Mouse (Mus musculus) left cerebral cortex, postnatal 25 days (tissue): ENCODE measurements around the gene Vmn1r232. TPM values are rescaled to one million over a fixed set of nuclear protein-coding genes. Genes with fewer than 3 reads are reported as not detected.
A peak's percentile ranks its signal among the peaks of the same experiment; 100 is the strongest.

Source experiments
- DNase-seq, 2 experiments: peaks; one replicate each; pipeline ENCODE4 v3.0.0; 2022; ENCODE audit warnings: low spot score in 2 of 2, mixed read lengths in 1 of 2
- intact Hi-C: fragments of 180-260 bp; cut with DNase I; formaldehyde crosslinking; loops from one replicate; pipeline ENCODE4 v1.15.1; 2025
- total RNA-seq, 2 experiments: library from RNA; stranded (reverse); gene quantifications; 2 replicates each; pipeline ENCODE4 v1.2.3; 2021

Vmn1r232 gene
- total RNA-seq, result not detected

DNA sequence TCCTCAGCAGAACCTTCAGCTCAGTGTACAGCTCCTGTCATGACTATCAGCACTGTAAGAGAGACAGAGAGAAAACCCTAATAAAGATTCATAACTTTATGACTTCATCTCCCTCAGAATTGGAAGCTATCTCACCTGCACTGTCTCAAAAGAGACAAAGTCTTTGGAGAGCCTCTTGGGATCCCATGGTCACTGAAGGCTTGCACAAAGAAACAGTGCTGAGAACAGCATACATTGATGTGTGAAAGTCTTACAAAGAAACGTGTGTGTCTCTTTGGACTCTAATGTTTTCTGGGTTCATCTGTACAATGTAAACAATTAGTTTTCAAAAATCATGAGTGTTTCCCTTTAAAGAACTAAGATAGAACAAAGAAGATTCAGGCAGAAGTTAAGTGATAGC is at the start of gene Vmn1r232:
Gene Vmn1r232 (minus strand): TSS at position 101 of the 400 bp plus-strand sequence.
- intact Hi-C loops, result no loop called here

GRCm38 (mm10) chr17:20966681-20967080 is 47.2 kb upstream of the Vmn1r232 start:
- DNase-seq, result no peak
- intact Hi-C loops, result loop anchor here (5.0 kb wide), 1 partner anchor 41 kb away; the partner anchor contains the start of gene Zfp160

More for the DNA sequence above, at the start of gene Vmn1r232:
- DNase-seq, result no peak

GRCm38 (mm10) chr17:20965421-20965820 is 45.9 kb upstream of the Vmn1r232 start:
- DNase-seq, result no peak
- intact Hi-C loops, result loop anchor here (5.0 kb wide), 1 partner anchor 42 kb away; the partner anchor contains the start of gene Zfp160

DNA sequence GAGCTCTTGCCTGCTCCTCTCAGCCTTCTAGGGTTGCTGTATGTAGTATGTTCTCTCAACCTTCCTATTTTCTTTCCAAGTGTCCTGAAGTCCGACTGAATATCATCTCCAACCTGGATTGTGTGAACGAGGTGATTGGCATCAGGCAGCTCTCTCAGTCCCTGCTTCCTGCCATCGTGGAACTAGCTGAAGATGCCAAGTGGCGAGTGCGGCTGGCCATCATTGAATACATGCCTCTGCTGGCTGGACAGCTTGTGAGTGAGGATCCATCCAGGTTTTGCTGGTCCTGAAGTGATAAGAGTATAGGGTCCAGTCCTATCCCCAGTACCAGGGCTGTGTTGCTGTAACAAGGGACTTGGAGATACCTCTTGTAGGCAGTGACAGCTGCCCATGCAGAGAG is 40.9 kb upstream of the Vmn1r232 start:
- intact Hi-C loops, result no loop called here
- no peak for DNase-seq

DNA sequence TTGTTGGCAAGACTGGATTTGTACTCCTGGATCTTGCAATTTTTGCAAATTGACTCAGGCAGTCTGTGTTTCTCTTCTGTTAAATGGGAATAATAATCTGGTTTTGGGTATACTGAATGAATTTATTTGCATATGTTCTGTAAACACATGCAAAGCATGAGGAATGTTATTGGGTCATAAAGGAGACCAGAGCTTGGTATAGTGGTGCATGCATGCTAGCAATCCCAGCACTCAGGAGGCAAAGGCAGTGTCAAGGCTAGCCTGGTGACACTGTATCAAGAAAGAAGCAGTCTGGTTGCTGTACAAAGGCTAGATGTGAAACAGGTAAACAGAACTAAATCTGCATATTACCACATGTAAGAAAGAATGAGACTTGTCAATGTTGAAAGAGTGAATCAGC is 27.1 kb upstream of the Vmn1r232 start:
- intact Hi-C loops, result loop anchor here (5.0 to 10.0 kb wide), 3 partner anchors 506 to 618 kb away; partner anchors contain the start of genes Zfp51, Zfp52 and Zfp948

DNA sequence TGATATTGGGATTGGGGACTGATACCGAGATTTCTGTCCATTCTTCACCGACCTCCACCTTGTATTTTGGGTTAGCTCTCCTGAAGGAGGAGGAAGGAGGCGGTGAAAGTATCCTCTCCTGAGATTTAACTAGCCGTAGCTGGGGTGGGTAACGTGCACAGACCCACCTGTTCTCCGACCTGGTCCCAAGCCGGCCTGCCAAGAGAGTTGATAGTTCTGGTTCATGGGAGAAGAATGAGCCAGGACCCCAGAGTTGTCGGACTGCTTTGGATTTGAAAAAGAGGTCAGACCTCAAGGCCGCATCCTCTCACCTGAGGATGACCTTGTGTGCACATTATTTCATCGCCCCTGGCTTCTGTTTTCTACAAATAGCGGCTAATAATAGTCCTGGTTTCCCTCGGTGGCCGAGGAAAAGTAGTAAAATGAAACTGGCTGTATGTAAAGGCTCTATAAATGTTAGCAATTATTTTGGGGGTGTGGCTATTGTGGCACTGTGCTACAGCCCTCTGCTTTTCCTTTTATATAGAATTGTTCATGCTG is 26.6 kb upstream of the Vmn1r232 start:
- intact Hi-C loops, result loop anchor here (5.0 to 10.0 kb wide), 3 partner anchors 506 to 619 kb away; partner anchors contain the start of genes Zfp51, Zfp52 and Zfp948
- no peak for DNase-seq

More for the DNA sequence above, 27.1 kb upstream of the Vmn1r232 start:
- DNase-seq, result no peak

DNA sequence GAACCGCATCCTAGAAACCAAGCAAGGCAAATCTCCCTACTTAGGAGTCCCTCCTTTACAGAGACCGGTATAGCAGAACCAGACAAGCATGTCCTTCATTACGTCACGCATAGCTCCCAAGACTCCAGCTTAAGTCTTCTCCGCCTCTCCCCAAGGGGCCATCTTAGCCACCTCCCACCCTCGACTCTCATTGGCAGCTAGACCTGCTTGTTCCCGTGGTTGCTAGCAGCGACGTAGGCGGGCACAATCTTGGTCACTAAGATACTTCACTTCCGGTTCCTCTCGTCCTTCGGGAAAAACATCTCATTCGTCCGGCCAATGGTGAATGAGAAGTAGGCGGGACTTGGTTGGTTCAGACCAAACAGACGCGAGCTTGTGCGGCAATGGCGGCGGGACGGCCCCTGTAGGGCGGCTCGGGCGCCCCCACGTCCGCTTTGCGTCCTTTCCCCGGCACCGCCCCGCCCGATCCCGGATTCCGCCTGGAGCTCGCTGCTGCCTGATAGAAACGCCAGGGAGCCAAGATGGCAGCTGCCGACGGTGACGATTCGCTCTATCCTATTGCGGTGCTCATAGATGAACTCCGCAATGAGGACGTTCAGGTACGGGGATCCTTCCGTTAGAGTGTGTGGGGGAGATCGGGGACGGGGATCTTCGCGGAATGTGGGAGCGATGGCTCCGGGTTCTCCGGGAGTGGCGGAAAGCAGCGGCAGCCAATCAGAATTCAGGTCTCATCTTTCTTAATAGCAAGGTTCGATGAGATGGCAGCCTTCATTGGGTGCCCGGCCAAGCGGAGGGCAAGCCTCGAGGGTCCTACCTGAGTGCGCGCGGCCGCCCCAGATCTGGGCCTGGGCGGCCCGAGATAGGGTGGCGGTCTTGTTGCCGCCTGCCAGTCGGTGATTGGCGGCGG is 25.7 kb upstream of the Vmn1r232 start, which contains the start of gene Ppp2r1a:
Gene Ppp2r1a (plus strand): TSS at position 327 of the 907 bp plus-strand sequence.
- intact Hi-C loops, result loop anchor here (1.0 to 10.0 kb wide), 4 partner anchors 63 to 620 kb away; partner anchors contain the start of genes Zfp160, Zfp51, Zfp52 and Zfp948
- peak; percentile 99 to 100 for DNase-seq

DNA sequence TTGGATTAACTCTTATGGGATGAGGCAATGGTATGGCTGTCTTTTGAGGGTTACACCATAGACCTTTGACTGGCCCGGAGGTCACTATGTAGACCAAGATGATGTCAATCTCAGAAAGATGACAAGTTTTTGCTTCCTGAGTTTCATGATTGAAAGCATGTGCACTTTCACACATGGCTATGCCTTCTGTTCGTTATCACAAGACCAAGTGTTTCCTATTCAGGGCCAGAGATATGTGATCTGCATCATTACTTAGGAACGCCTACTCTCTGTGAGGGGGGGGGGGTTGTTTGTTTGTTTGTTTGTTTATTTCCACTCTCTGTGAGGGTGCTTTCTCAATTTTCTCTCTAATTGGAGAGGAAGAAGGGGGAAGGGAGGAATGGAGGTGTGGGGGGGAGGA is 24.7 kb upstream of the Vmn1r232 start:
- no peak for DNase-seq
- intact Hi-C loops, result loop anchor here (10.0 kb wide), 2 partner anchors 591 to 621 kb away; partner anchors contain the start of genes Zfp52 and Zfp948

GRCm38 (mm10) chr17:20904991-20905390 is 14.5 kb downstream of the Vmn1r232 start, which contains the start of gene Vmn1r231:
Vmn1r231 (minus strand) TSS chr17:20905091.
- DNase-seq, result no peak
- intact Hi-C loops, result no loop called here

Other genes starting within 250 kb of the Vmn1r232 start
- gene Vmn1r226, start 236.9 kb downstream of the Vmn1r232 start, total RNA-seq, result not detected
- not detected for gene Vmn1r227, start 189.9 kb downstream of the Vmn1r232 start, total RNA-seq
- gene Vmn1r228, start 133.6 kb downstream of the Vmn1r232 start, total RNA-seq, result not detected
- gene Vmn1r229, start 108.2 kb downstream of the Vmn1r232 start, total RNA-seq, result under 1 TPM; 0.07 to 0.09 TPM
- gene Vmn1r230, start 79.3 kb downstream of the Vmn1r232 start, total RNA-seq, result not detected
- gene Vmn1r231, start 14.6 kb downstream of the Vmn1r232 start, total RNA-seq, result not detected
- 100 to 1,000 TPM; 612 to 620 TPM for gene Ppp2r1a, start 25.6 kb upstream of the Vmn1r232 start, total RNA-seq
- not detected for gene Vmn1r233, start 76.8 kb upstream of the Vmn1r232 start, total RNA-seq
- 10 to 100 TPM; 18.5 to 21.5 TPM for gene Zfp160, start 89.2 kb upstream of the Vmn1r232 start, total RNA-seq